Mouse (Mus musculus) kidney, postnatal 25 days (tissue): ENCODE measurements around the gene Ccdc86.

ENCODE experiments used
- DNase-seq, 2 experiments: peaks; one replicate each; pipeline ENCODE4 v3.0.0; 2021; ENCODE audit warnings: mixed read lengths in 2 of 2

The Ccdc86 gene

DNA sequence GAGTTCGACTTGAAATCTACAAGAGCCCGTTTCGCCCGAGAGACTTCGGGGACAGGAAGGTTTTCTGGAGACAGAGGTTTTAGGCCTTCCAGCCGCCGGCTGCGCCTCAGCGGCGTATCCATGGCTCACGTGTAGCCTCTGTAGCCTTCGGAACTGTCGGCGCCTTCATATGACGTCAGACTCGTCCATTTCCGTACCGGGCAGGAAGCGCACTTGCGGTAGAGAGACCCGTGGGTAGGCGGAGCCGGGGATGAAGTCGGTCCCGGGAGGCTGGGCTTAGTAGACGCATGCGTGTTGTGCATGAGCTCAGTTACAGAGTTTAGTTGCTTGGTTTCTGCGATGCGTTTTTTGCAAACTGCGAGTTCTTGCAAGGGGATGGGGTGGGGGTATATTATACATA lies at the start of gene Ccdc86:
Gene Ccdc86 (minus strand): TSS at position 155 of the 400 bp plus-strand sequence.
- DNase-seq = peak; percentile 98 to 99

DNA sequence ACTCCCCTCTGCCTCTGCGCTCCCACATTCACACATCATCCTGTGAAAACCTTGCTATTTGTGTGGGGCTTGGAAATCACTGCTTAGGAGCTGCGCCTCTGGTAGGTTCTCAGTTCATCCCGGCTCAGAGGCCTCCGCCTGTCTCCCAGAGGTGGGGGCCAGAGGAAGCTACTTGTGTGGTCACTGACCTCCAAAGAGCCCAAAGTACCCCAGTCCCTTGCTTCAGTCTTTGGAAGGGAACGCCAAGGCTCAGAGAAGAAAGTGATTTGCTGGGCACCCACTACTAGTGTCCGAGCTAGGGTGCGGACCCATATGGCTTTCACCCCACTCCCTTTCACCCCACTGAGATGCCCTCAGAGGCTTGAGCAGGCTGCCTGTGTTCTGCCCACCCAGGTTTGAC lies 44.1 kb upstream of the Ccdc86 start, which contains the start of gene Ms4a15:
Gene Ms4a15 (minus strand): TSS at position 101 of the 400 bp plus-strand sequence.
- no peak for DNase-seq

DNA sequence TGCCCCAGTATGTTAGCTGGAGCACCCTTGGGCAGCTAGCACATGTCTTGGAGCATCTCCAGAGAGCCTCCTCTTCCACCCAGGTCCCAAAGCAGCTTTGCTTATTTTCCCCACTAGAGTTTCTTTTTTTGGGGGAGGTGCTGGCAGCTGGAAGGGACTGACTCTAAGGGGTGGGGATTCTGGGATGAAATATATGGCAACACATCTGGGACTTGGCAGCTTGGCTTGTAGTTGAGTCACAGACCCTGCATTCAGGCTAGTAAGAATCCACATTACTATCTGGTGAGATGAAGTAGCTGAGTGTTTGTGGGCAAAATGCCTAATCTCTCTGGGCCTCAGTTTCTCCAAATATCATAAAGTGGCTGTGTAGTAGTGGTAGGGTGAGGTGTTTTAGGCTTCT lies 42.8 kb upstream of the Ccdc86 start:
- no peak for DNase-seq

DNA sequence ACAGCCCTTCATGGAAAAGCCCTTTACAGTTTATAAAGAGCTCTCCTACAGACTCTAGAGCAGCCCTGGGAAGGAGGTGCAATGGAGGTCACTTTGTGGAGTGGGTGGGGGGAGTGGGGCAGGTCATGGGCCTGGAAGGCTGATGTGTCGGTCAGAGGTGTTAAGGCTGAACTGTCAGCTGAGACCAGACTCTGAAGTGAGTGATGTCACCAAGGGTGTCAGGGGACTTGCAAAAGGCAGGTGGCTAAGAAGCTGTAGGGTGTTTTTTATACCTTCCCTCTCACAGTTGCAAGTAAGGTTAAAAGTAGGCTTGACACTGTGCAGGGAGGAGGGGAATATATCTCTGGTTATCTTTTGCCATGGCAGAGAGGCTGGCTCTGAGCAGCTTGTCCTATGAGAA lies 41.7 kb upstream of the Ccdc86 start:
- no peak for DNase-seq

DNA sequence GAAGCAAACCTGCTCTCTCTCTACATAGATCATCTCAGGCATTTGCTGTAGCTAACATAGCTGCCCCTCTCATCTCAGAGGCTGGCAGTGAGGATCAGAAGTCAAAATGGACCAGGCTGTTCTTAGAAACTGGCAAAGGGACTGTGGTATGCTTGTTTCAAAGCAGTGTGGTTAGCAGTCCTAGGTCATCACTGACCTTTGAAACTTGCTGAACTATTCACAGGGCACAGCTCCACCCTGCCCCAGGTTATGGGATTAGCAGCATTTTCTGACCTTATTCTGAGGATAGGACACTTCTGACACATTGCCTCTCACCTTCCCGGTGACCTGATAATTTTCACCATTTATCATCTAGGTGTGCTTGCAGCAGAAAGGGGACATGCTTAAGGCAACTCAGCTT lies 39.5 kb upstream of the Ccdc86 start:
- no peak for DNase-seq

DNA sequence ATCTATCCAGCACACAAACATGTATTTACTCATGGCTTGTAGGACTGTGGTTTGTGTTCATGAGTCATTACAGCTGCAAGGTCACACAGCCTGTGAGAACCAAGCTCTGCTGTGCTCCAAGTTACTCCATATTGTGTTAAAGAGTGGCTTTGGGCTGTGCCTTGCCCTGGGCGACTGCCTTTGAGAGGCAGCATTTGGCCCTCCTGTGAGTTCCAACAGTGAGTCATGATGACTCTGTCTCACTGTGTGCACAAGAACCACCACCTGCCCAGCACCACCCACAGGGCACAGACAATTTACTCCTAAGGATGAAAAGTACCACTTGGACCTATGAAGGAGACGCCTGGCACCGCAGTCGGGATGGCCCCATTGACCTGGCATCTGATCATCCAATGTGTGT lies 36.8 kb upstream of the Ccdc86 start:
- DNase-seq = no peak

- DNase-seq = no peak
Observed at GRCm38 (mm10) chr19:10984551-10984950, 35.5 kb upstream of the Ccdc86 start.

DNA sequence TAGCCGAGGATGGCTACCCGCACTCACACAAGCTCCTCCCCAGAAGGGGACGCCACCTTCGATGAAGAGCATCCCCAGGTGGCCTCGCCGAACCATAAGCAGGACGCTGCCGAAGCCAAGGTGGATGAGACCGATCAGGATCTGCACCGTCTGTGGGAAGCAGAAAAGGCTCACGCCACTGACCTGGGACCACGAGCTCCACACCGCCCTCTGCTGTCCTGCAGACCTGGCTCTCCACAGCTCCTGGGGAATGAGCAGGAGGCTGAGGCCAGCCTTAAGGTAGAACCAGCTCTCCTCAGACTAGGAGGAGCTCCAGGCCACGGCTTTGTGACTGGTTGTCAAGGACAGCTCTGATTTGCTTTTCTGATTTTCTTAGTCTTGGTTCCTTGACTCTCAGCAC lies 34.1 kb upstream of the Ccdc86 start:
- peak; percentile 46 to 63 for DNase-seq

DNA sequence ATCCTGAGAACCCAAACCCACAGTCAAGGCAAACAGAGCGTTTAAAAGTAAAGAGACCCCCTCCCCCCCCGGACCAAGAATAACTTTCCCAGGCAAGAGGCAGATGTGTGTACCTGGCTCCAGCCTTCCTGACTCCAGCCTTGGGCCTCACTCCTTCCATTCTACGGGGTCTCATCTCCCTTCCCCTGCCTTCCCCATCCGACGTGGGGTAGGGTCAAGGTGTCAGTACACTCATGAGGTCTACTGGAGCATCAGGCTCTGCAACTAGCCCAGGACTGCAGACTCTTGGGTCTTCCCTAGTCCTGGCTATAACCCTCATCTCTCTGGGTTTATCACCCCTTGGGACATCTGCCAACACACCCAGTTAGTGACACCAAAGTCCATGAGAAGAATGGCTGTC lies 31.1 kb upstream of the Ccdc86 start:
- DNase-seq = no peak

GRCm38 (mm10) chr19:10979184-10980168 lies 30.4 kb upstream of the Ccdc86 start:
- DNase-seq = peak; percentile 80 to 83

GRCm38 (mm10) chr19:10976318-10976717 lies 27.3 kb upstream of the Ccdc86 start:
- DNase-seq = peak in 1 of 2 experiments; percentile 16

- no peak for DNase-seq
Observed at GRCm38 (mm10) chr19:10975187-10975586, 26.1 kb upstream of the Ccdc86 start.

- DNase-seq = no peak
Observed at GRCm38 (mm10) chr19:10974238-10974865, 25.3 kb upstream of the Ccdc86 start, which contains the start of gene Ms4a10. Gene Ms4a10, minus strand, starts transcription at chr19:10974670.

GRCm38 (mm10) chr19:10973187-10973586 lies 24.1 kb upstream of the Ccdc86 start:
- no peak for DNase-seq

DNA sequence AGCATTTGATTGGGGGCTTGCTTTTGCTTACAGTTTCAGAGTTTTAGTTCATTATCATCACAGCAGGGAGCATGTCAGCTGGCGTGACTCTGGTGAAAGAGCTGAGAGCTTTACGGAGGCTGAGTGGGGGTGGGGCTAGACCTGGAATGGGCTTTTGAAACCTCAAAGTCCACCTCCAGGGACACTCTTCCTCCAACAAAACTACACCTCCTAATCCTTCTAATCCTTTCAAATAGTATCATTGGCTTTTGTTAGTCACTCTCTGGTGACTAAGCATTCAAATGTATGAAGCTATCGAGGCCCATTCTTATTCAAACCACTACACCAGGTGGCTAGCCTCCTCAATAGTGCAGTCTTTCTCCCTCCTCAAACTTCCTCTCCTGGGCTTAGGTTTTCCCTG lies 23.6 kb upstream of the Ccdc86 start:
- no peak for DNase-seq

DNA sequence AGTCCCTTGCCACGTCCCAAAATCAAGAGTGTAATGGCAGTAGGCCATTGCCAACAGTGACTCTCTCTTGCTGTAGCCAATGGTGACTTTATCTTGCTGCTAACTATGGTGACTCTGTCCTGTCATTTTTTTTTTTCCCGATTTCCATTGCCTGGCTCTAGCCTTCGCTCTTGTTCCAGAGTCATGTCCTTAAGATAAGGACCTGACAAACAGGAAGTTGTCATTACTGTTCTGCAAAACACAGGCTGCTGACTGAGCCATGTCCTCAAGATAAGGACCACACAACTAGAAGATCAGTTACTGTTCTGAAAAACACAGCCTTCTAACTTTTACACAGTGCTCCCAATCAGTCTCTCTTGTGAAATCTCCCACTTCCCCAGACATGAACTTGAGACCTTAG lies 21.4 kb upstream of the Ccdc86 start:
- no peak for DNase-seq

DNA sequence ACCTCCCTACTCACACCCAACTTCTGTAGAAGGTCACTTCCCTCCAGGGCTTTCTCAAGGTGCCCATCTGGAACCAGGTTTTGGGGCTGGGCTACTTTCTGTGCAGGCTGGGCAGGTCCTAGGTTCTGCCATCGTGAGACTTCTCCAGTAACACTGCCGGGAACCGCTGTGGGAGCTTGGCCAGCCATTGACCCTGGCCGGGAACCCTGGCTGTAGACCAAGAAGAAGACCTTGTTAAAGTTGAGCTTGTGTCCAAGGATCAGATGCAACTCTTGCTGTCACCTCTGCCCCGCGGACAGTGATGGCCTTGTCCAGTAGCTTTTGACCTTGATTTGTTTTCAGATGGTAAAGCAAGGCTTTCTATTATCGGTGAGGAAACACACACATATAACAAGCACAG lies 19.5 kb upstream of the Ccdc86 start:
- no peak for DNase-seq

DNA sequence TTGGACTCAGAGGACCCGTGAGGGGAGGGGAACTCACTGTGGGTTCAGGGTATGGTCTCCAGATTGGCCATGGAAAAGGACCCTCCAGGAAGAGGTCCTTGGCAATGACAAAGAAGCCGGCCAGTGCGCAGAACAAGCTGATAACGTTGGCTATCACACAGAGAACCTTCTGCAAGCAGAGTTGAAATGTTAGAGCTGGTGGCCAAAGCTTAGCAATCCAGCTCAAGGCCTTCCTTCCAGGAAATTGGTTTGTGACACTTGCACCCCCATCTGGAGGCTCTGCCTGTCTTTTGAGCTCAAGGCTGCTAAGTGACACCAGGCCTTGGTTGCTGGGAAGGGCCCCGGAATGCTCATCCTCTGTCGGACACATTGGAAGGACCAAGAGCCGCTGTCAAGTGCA lies 16.7 kb upstream of the Ccdc86 start:
- no peak for DNase-seq

DNA sequence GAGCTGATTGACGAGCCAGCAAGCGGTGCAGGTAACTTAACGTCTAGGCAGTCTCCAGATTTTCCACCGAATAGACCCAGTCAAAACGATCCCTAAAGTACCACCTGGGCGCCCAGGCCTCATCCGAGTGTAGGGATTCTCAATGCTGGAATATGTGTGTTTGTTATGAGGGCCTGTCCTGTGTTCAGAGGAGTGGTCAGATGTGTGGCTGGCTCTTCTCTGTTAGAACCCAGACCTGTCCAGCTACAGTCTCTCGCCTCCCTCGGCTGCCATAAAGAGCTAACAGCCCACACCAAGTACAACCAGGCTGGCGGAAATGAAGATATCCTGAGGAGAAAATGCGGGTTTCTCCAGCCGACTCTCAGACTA lies 10.9 kb upstream of the Ccdc86 start:
- DNase-seq = no peak

DNA sequence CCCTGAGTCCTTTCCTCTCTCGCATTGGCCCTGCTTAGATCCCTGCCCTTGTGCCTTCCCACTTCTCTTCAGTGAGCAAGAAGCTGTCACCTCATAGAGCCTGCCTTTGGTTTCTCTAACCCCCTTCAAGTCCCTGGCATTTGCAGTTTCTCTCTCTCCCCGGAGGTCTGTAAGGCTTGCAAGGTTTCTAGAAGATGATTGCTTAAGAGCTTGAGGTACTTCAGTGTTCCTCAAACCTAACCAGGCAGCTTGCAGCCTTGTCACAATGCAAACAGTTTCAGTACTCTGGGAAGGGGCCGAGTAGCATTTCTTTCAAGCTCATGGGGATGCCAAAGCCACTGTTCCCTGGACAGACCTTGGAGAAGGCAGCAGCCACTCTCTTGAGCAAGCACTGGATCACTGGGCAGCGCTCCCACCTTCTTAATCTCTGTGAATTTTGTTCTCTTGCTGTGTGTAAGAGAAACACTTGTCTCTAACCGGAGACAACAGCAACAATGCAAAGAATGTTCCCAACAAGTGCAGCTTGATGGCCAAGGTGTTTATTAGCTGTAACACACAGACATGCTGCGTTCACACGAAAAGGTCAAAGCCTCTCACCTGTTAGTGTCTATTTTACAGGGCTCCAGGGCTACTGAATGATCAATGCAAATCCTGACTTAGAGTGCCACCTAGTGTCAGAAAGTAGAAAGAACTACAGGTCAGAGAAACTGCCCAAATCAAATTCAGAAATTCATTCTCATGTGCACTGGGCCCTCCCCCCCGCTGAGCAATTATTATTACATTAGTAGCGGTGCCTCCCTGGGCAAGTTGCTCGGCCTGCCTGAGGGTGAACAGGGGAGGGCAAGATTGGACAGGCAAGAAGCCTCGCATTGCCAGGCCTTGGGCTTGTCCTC lies 10.3 kb upstream of the Ccdc86 start:
- peak; percentile 41 to 69 for DNase-seq

DNA sequence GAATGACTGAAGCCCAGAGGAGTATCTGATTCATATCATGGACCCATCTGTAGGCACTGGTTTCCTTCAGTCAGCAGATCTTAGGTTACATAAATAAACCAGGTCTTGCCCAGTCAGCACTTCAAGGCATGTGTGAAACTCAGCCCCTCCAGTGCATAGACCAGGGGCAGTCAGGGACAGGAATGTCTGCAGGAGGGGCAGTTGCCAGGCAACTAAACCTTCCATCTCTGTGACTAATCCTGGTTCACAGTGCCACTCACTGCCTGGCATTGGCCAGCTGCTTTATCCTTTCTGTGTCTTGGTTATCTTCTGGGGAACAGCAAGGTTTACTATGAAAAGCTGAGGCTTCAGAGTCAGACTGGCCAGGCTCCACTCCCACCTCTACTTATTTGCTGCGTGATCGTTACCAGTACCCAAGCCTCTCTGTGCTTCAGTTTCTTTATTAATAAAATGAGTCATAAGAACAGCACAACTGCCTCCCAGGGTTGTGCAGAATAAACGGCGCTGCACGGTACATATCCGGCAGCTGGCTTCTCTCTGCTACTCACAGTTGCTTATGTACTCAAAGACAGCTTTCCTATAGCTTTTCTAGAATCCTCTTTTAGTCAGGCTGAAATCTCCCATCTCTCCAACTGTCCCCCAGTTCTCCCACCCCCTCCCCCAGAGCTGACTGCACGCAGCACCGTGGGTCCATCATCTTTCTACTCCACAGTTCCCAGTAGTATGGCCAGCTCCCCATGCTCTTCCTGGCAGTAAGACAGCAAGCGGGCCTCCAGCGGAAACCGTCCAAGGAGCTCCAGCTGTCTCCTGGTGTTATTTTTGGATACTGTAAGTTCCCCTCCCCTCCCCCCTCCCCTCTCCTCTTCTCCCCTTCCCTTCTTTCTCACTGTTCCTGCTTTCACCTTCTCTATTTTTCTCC lies 3.2 kb upstream of the Ccdc86 start:
- DNase-seq = peak; percentile 31 to 52

- DNase-seq = no peak
Observed at GRCm38 (mm10) chr19:10949558-10949957, 492 bp upstream of the Ccdc86 start.
